Mouse (Mus musculus) neural tube, embryonic 15.5 days (tissue): Measurements from ENCODE around the gene Tmem185a. TPM values are rescaled to one million over a fixed set of nuclear protein-coding genes. Genes with fewer than 3 reads are reported as not detected.
"Not testable (repeated sequence)": the region's sequence is repeated elsewhere in the genome, so short reads cannot be mapped to it uniquely, and the experiment has no call there.

Experiments used
- ATAC-seq: fragments of 200-750 bp; cut with Nextera tagmentation; 2 replicates; pipeline ENCODE4 v1.8.0; 2017; ENCODE audit warnings: mild to moderate bottlenecking, moderate TSS enrichment, moderate library complexity; ENCODE audit not compliant: low FRiP score
- H3K27ac ChIP-seq: fragments of 300-500 bp; sonication (generic); replicated peaks from 2 replicates; pipeline ENCODE4 v1.5.1; 2015; ENCODE audit warnings: mild to moderate bottlenecking, inconsistent platforms
- H3K27me3 ChIP-seq: fragments of 300-500 bp; sonication (generic); replicated peaks from 2 replicates; pipeline ENCODE4 v1.6.1; 2015; ENCODE audit warnings: inconsistent platforms
- H3K36me3 ChIP-seq: fragments of 300-500 bp; sonication (generic); 2 replicates; pipeline ENCODE4 v1.6.1; 2015; ENCODE audit warnings: inconsistent platforms
- H3K4me1 ChIP-seq: fragments of 300-500 bp; sonication (generic); 2 replicates; pipeline ENCODE4 v1.6.1; 2015; ENCODE audit warnings: inconsistent platforms
- H3K4me2 ChIP-seq: fragments of 300-500 bp; sonication (generic); 2 replicates; pipeline ENCODE4 v1.6.1; 2015; ENCODE audit warnings: inconsistent platforms, mild to moderate bottlenecking, moderate library complexity
- H3K4me3 ChIP-seq: fragments of 300-500 bp; sonication (generic); replicated peaks from 2 replicates; pipeline ENCODE4 v1.5.1; 2015; ENCODE audit warnings: mild to moderate bottlenecking, inconsistent platforms
- H3K9ac ChIP-seq: fragments of 300-500 bp; sonication (generic); replicated peaks from 2 replicates; pipeline ENCODE4 v1.6.1; 2015; ENCODE audit warnings: mild to moderate bottlenecking, inconsistent platforms
- H3K9me3 ChIP-seq: fragments of 300-500 bp; sonication (generic); replicated peaks from 2 replicates; pipeline ENCODE4 v1.6.1; 2016; ENCODE audit warnings: inconsistent platforms
- WGBS: fragments of 180-500 bp; shearing (Covaris S2); methylation state at CpG from one replicate; pipeline ENCODE4 v1.1.7; 2015; ENCODE audit warnings: mixed read lengths; 5-methylcytosine and 5-hydroxymethylcytosine counted together
- polyA plus RNA-seq: library from polyadenylated mRNA; unstranded; fragments of >200 nt; fragmentation: Nextera tagmentation; extraction: Ambion mirVana; gene quantifications from 2 replicates; pipeline ENCODE4 v1.2.1, GENCODE M21; 2015

The Tmem185a gene
- polyA plus RNA-seq, result 44.3 and 44.4 TPM in 2 replicates

- H3K9ac ChIP-seq, result peak within 1 kb of the TSS; percentile 61
- H3K36me3 ChIP-seq, result no peaks in the 10 kb centered on the region
- peak within 1 kb of the TSS; percentile 58 for H3K4me2 ChIP-seq
- no peaks in the 10 kb centered on the region for H3K27me3 ChIP-seq
- H3K9me3 ChIP-seq, result no peaks in the 10 kb centered on the region
- peak within 1 kb of the TSS; percentile 53 for H3K4me3 ChIP-seq
- peak; percentile 96 for ATAC-seq
- H3K27ac ChIP-seq, result peak within 1 kb of the TSS; percentile 85
- WGBS, result 21% methylated on average over 30 of the region's 42 CpGs
- H3K4me1 ChIP-seq, result peaks cover 7% of the 10 kb centered on the region; the same call in 1 of the 2 replicates
Measured at GRCm38 (mm10) chrX:70476792-70477776, at the start of gene Tmem185a. Tmem185a (minus strand) TSS chrX:70477180.

GRCm38 (mm10) chrX:70514413-70514812, 37.4 kb upstream of the Tmem185a start:
- ATAC-seq, result not testable (repeated sequence)

GRCm38 (mm10) chrX:70487328-70487727, 10.3 kb upstream of the Tmem185a start:
- H3K9ac ChIP-seq, H3K27ac ChIP-seq, H3K4me1 ChIP-seq, H3K4me3 ChIP-seq, H3K36me3 ChIP-seq, H3K9me3 ChIP-seq, ATAC-seq, H3K27me3 ChIP-seq, H3K4me2 ChIP-seq: not testable (repeated sequence)
- no CpG with 5 or more reads among the region's 1 CpGs for WGBS

More at GRCm38 (mm10) chrX:70514413-70514812, 37.4 kb upstream of the Tmem185a start:
- H3K27me3 ChIP-seq, H3K27ac ChIP-seq, H3K4me1 ChIP-seq, H3K4me2 ChIP-seq, H3K36me3 ChIP-seq, H3K9ac ChIP-seq, H3K9me3 ChIP-seq, H3K4me3 ChIP-seq: not testable (repeated sequence)
- WGBS, result 88% methylated on average over 3 of the region's 3 CpGs

- no peak overlapping the region for H3K4me2 ChIP-seq
- H3K9ac ChIP-seq, result no peak overlapping the region
- H3K9me3 ChIP-seq, result no peaks in the 10 kb centered on the region
- ATAC-seq, result no peak
- H3K36me3 ChIP-seq, result no peaks in the 10 kb centered on the region
- no peak overlapping the region for H3K27ac ChIP-seq
- H3K27me3 ChIP-seq, result no peaks in the 10 kb centered on the region
- 58% methylated on average over 2 of the region's 2 CpGs for WGBS
- H3K4me3 ChIP-seq, result no peak overlapping the region
- no peaks in the 10 kb centered on the region for H3K4me1 ChIP-seq
Measured at GRCm38 (mm10) chrX:70482154-70482553, 5.2 kb upstream of the Tmem185a start.

- no peak overlapping the region for H3K4me2 ChIP-seq
- H3K9me3 ChIP-seq, result no peaks in the 10 kb centered on the region
- WGBS, result 67% methylated on average over 5 of the region's 5 CpGs
- H3K9ac ChIP-seq, result no peak overlapping the region
- H3K4me1 ChIP-seq, result peaks cover 7% of the 10 kb centered on the region; the same call in 1 of the 2 replicates
- H3K27me3 ChIP-seq, result no peaks in the 10 kb centered on the region
- H3K4me3 ChIP-seq, result no peak overlapping the region
- no peak overlapping the region for H3K27ac ChIP-seq
- no peaks in the 10 kb centered on the region for H3K36me3 ChIP-seq
- no peak for ATAC-seq
Measured at GRCm38 (mm10) chrX:70478701-70479100, 1.7 kb upstream of the Tmem185a start.

GRCm38 (mm10) chrX:70475215-70475765, 1.7 kb downstream of the Tmem185a start:
- H3K4me2 ChIP-seq, result peak overlapping the region; percentile 58
- H3K4me3 ChIP-seq, result peak overlapping the region; percentile 53
- H3K27me3 ChIP-seq, result no peaks in the 10 kb centered on the region
- H3K36me3 ChIP-seq, result no peaks in the 10 kb centered on the region
- H3K9me3 ChIP-seq, result no peaks in the 10 kb centered on the region
- H3K4me1 ChIP-seq, result peaks cover 7% of the 10 kb centered on the region; the same call in 1 of the 2 replicates
- H3K27ac ChIP-seq, result no peak overlapping the region
- no peak for ATAC-seq
- H3K9ac ChIP-seq, result no peak overlapping the region
- WGBS, result 59% methylated on average over 3 of the region's 3 CpGs

GRCm38 (mm10) chrX:70466897-70467296, 10.1 kb downstream of the Tmem185a start:
- Histone ChIP-seq H3K27ac (no peak overlapping the region), H3K9me3 (no peaks in the 10 kb centered on the region), H3K4me2 (no peak overlapping the region), H3K4me3 (no peak overlapping the region), H3K27me3 (no peaks in the 10 kb centered on the region), H3K9ac (no peak overlapping the region), H3K4me1 (no peaks in the 10 kb centered on the region), H3K36me3 (0 out of 2 replicates have a peak, but pooled peaks cover 3% of the 10 kb centered on the region)
- 52% methylated on average over 1 of the region's 1 CpGs for WGBS
- no peak for ATAC-seq

- no peak overlapping the region for H3K27ac ChIP-seq
- H3K4me3 ChIP-seq, result no peak overlapping the region
- 0 out of 2 replicates have a peak, but pooled peaks cover 3% of the 10 kb centered on the region for H3K36me3 ChIP-seq
- no peaks in the 10 kb centered on the region for H3K4me1 ChIP-seq
- no peaks in the 10 kb centered on the region for H3K27me3 ChIP-seq
- WGBS, result 35% methylated on average over 2 of the region's 2 CpGs
- ATAC-seq, result no peak
- H3K9ac ChIP-seq, result no peak overlapping the region
- H3K4me2 ChIP-seq, result no peak overlapping the region
- no peaks in the 10 kb centered on the region for H3K9me3 ChIP-seq
Measured at GRCm38 (mm10) chrX:70465489-70465888, 11.5 kb downstream of the Tmem185a start.

- no peak overlapping the region for H3K27ac ChIP-seq
- no peaks in the 10 kb centered on the region for H3K4me1 ChIP-seq
- WGBS, result 83% methylated on average over 5 of the region's 5 CpGs
- H3K36me3 ChIP-seq, result 0 out of 2 replicates have a peak, but pooled peaks cover 3% of the 10 kb centered on the region
- no peak overlapping the region for H3K9ac ChIP-seq
- H3K9me3 ChIP-seq, result no peaks in the 10 kb centered on the region
- no peak overlapping the region for H3K4me2 ChIP-seq
- no peaks in the 10 kb centered on the region for H3K27me3 ChIP-seq
- no peak overlapping the region for H3K4me3 ChIP-seq
- no peak for ATAC-seq
Measured at GRCm38 (mm10) chrX:70463621-70464020, 13.4 kb downstream of the Tmem185a start.

- ATAC-seq, H3K27ac ChIP-seq, H3K4me1 ChIP-seq, H3K4me2 ChIP-seq, H3K27me3 ChIP-seq, H3K36me3 ChIP-seq, H3K9ac ChIP-seq, H3K9me3 ChIP-seq, H3K4me3 ChIP-seq: not testable (repeated sequence)
- no CpG with 5 or more reads among the region's 1 CpGs for WGBS
Measured at GRCm38 (mm10) chrX:70452359-70452758, 24.6 kb downstream of the Tmem185a start.

- not testable (repeated sequence) for H3K4me2 ChIP-seq, H3K27ac ChIP-seq, H3K9me3 ChIP-seq, H3K27me3 ChIP-seq, H3K4me3 ChIP-seq, H3K4me1 ChIP-seq, H3K36me3 ChIP-seq, ATAC-seq, H3K9ac ChIP-seq
- 79% methylated on average over 3 of the region's 3 CpGs for WGBS
Measured at GRCm38 (mm10) chrX:70425473-70425872, 51.5 kb downstream of the Tmem185a start.
